Mouse (Mus musculus) left cerebral cortex, adult 2 months (tissue): ENCODE measurements at regions not wholly inside any gene's neighbourhood (a gene's known extent, or its start where the extent isn't known, plus 50 kb on each side); places are given as distances from the start of the nearest gene placed in this dataset.

Experiments used
- DNase-seq, 2 experiments: peaks; one replicate each; pipeline ENCODE4 v3.0.0; 2021 to 2022; ENCODE audit warnings: low spot score in 2 of 2, mixed read lengths in 1 of 2; ENCODE audit errors: extremely low spot score in 1 of 2
- H3K27ac ChIP-seq: fragments of 200-600 bp; 2 replicates; pipeline ENCODE4 v1.8.1; 2022
- H3K4me3 ChIP-seq: fragments of 200-600 bp; 2 replicates; pipeline ENCODE4 v1.8.1; 2022
- CTCF ChIP-seq: fragments of 200-600 bp; IDR thresholded peaks from 2 replicates; pipeline ENCODE4 v1.8.1; 2022; ENCODE audit warnings: antibody characterized with exemption, mild to moderate bottlenecking, moderate library complexity
- intact Hi-C: fragments of 180-260 bp; cut with DNase I; formaldehyde crosslinking; loops from one replicate; pipeline ENCODE4 v1.15.1; 2025

DNA sequence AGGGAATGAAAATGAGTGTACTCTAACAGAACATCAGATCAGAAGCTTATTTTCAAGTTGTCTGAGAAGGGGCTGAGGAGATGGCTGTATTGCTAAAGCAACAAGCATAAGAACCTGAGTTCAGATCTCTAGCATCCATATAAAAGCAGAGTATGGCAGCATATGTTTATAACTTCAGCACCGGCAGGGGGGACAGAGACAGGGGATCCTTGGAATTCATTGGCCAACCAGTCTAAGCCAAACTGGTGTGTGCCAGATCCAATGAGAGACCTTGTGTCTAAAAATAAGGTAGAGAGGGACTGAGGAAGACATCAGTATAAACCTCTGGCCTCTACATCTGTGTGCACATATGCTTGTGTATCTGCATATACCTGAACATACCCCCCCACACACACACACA, 61.0 kb upstream of the Gnao1 start:
- Histone ChIP-seq H3K4me3 (no peak overlapping the region), H3K27ac (no peak overlapping the region)
- intact Hi-C loops, result no loop called here
- no peak for DNase-seq
- no peak for TF ChIP-seq CTCF

DNA sequence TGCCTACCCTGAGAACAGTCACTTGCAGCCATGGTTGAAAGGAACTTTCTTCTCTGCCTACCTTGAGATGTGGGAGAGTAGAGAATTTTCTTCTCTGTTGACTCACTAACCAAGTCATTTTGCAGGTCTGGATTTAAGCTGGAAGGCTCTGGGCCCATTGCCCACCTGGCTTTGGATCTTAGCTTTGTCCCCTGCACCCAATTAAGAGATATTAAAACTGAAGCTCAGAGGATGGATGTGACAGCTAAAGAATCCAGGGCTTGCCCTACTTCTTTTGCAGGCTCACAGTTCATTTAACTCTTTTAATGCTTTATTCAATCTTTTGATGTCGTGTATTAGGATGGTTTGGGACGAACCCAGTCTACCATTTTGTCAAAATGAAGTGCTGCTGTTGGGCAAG, 58.8 kb upstream of the Gnao1 start:
- H3K4me3 ChIP-seq, result no peak overlapping the region
- no peak overlapping the region for H3K27ac ChIP-seq
- intact Hi-C loops, result no loop called here
- no peak for TF ChIP-seq CTCF
- DNase-seq, result no peak

DNA sequence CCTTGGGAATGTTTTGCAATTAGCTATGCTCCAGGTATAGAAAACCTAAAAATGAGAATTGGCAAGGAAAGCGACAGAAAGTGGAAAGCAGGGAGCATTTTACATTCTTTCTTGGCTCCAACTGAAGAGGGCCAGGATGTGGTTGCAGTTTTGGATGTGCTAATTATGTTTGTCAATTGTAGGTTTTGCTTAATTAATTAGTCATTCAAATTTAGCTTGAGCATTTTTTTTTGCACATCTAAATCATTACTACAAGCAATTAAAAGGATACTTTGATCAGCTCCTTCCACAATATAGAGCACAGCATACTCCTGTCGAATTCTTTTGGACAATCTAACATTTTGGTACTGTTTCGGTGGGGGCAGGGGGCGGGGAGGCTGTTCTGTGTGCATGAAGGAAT, 53.8 kb upstream of the Gnao1 start:
- H3K27ac ChIP-seq, result no peak overlapping the region
- no peak for TF ChIP-seq CTCF
- intact Hi-C loops, result no loop called here
- DNase-seq, result no peak
- no peak overlapping the region for H3K4me3 ChIP-seq
